Mouse (Mus musculus): ENCODE results near the gene Tbc1d22a.

DNA sequence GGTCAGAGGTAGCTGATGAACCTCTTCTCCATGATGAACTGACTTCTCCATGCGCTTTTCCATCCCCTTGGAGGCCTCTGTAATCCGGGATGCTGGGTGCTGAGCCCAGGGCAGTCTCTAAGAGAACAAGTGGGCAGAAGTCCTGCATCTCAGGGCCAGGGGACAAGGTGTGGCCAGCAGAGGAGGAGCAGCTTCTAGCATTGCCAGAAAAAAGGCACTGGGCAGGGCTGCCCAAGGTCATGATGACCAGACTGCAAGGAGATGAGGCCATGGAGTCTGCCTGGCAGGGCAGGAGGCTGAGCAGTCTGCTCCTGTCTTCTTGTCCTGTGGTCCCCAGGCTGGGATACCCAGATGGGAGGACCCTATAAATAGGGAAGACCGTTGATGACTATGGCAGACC, 220.0 kb downstream of the Tbc1d22a start:
- TF ChIP-seq CTCF (IDR thresholded peaks at IDR 0.05; ENCODE audit: insufficient read depth, low read depth, low read length) (no peak), POLR2A (IDR thresholded peaks at IDR 0.05; ENCODE audit: insufficient read depth, low read depth, low read length) (no peak)

Data from olfactory bulb, adult 2 months (tissue).